In the genomic region with DNA sequence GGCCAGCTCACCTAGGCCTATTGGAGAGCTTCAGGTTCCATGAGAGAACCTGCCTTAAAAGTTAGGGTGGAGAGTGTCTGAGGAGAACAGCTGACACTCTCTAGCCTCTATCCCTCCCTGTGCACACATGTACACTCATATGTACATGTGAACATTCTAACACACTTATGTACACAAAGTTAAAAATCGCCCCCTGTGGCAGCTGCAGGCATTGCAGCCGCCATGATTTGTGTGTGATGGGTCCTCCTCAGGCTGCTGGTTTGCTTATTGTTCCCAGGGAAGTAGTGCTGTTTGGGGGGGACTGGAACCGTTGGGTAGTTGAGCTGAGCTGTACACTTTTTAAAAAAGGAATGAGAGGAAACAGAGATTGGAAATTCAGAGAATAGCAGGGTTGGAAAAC, we compare ENCODE assay signal across 9 mouse cellular contexts. TPM values are rescaled to one million over a fixed set of nuclear protein-coding genes. Genes with fewer than 3 reads are reported as not detected.
A peak's percentile ranks its signal among the peaks of the same experiment; 100 is the strongest.
DNase-seq lines count a peak whose midpoint lies in the region; ATAC-seq and TF ChIP-seq lines count a peak whose summit lies in the region.
"Had no signal": no experiment of that assay in that cellular context is flagged by ENCODE, and none has a peak within 500 bp of the region (broad histone marks: within the 10 kb centered on the region; RNA-seq: fewer than 3 reads in every experiment).

No protein-coding gene starts in this region.

- H3K36me3 ChIP-seq in kidney, postnatal 0 days (ENCODE audit: insufficient read depth, low read length): no peaks in the 10 kb centered on the region
- H3K36me3 ChIP-seq: heart, embryonic 15.5 days had no signal

- H3K4me3 ChIP-seq in kidney, postnatal 0 days (replicated peaks; ENCODE audit: low read depth, low read length): no peak overlapping the region
- H3K4me3 ChIP-seq: heart, embryonic 15.5 days had no signal

- no peaks in the 10 kb centered on the region for H3K9me3 ChIP-seq in kidney, postnatal 0 days (replicated peaks; ENCODE audit: low read length)
- H3K9me3 ChIP-seq: heart, embryonic 15.5 days had no signal

- no peaks in the 10 kb centered on the region for H3K27me3 ChIP-seq in kidney, postnatal 0 days (ENCODE audit: insufficient read depth, low read length)
- H3K27me3 ChIP-seq: heart, embryonic 15.5 days had no signal

- no peaks in the 10 kb centered on the region for H3K4me1 ChIP-seq in kidney, postnatal 0 days (replicated peaks; ENCODE audit: insufficient read depth, low read length)
- H3K4me1 ChIP-seq: heart, embryonic 15.5 days had no signal

- TF ChIP-seq CTCF in kidney, postnatal 0 days (IDR thresholded peaks at IDR 0.05; ENCODE audit: low read depth): peak; percentile 68

- no peak for ATAC-seq in kidney, postnatal 0 days (replicated peaks; ENCODE audit: low FRiP score, low read depth)

- no peak overlapping the region for H3K4me2 ChIP-seq in kidney, postnatal 0 days (ENCODE audit: low read length)
- H3K4me2 ChIP-seq: heart, embryonic 15.5 days had no signal

- H3K9ac ChIP-seq in kidney, postnatal 0 days (ENCODE audit: low read depth, low read length): no peak overlapping the region
- H3K9ac ChIP-seq: heart, embryonic 15.5 days had no signal

- peak; percentile 41 for DNase-seq in gastrocnemius, adult 18-20 months (ENCODE audit: low spot score)
- DNase-seq in gastrocnemius, postnatal 25 days: no peak
- peak; percentile 24 for DNase-seq in urinary bladder, postnatal 25 days (ENCODE audit: low spot score)
- DNase-seq in urinary bladder, adult 2 months (ENCODE audit: low spot score): no peak
- peak; percentile 52 for DNase-seq in embryo, embryonic 10 days (ENCODE audit: low spot score)
- peak; percentile 43 for DNase-seq in kidney, postnatal 0 days (ENCODE audit: low spot score)
- peak; percentile 68 for DNase-seq in lung, postnatal 14 days
- peak; percentile 82 for DNase-seq in testis, postnatal 10 days (ENCODE audit: low spot score)

- H3K27ac ChIP-seq in kidney, postnatal 0 days: no peak overlapping the region
- H3K27ac ChIP-seq: heart, embryonic 15.5 days had no signal

- WGBS in kidney, postnatal 0 days: 20% methylated on average over 3 of the region's 3 CpGs

RNA-seq across cellular contexts. Expression of a gene that starts 14.1 kb away (rescaled TPM):
- 1 to 10 TPM; 4.8 to 5.6 TPM for total RNA-seq in gastrocnemius, adult 18-20 months (2021)
- 10 to 100 TPM; 15.1 to 16.4 TPM for total RNA-seq in gastrocnemius, postnatal 25 days (2021)
- 30.9 and 45.5 TPM in 2 replicates for polyA plus RNA-seq in urinary bladder, adult 2 months (2012; rRNA removed)
- 5.0 and 5.2 TPM in 2 replicates for polyA plus RNA-seq in kidney, postnatal 0 days (2015; fragmentation: Nextera tagmentation; extraction: Ambion mirVana)

Comparison
In these comparisons a context has a peak if more than half of its experiments do, and no peak if none do; other contexts are left out.
1. DNase-seq: peak in gastrocnemius, adult 18-20 months (single experiment), urinary bladder, postnatal 25 days (single experiment), embryo, embryonic 10 days (single experiment), kidney, postnatal 0 days (single experiment), lung, postnatal 14 days (single experiment) and testis, postnatal 10 days (single experiment); none in gastrocnemius, postnatal 25 days (single experiment) and urinary bladder, adult 2 months (single experiment).